Mouse (Mus musculus): Measurements from ENCODE around the gene BC004004. TPM values are rescaled to one million over a fixed set of nuclear protein-coding genes. Genes with fewer than 3 reads are reported as not detected.

The BC004004 gene
- 87.6 and 95.8 TPM in 2 replicates for polyA plus RNA-seq (2015; fragmentation: Nextera tagmentation; extraction: Ambion mirVana)

DNA sequence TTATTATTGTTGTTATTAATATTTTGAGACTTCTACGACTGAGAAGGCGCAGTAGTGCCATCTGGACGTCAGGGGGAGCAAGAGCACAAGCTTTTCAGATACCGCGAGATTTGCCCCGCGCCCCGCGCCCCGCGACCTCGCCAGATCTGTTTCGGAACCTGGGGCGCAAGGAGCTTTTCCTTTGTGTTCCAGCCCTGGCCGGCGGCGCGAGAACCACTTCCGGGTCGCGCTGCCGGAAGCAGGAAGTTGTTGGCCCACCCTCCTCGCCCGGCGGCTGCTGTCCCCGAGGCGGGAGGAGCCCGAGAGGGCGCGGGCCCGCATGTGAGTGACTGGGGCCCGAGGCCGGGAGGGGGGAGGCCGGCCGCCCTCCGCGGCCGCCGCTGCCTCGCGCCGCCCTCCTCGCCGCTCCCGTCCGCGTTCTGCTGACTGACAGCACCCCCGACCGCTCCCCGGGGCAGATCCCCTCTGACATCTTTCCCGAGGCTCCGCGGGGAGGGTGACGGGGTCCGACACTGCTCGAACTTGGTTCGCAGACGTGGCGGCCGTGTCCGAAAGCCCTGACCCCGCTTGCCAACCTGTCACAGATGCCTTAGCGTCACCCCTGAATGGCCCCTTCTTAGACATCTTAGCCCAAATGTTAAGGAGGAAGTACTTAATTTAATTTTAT lies at the start of gene BC004004:
TSS of gene BC004004 (plus strand) at position 107 of the 667 bp plus-strand sequence.

DNA sequence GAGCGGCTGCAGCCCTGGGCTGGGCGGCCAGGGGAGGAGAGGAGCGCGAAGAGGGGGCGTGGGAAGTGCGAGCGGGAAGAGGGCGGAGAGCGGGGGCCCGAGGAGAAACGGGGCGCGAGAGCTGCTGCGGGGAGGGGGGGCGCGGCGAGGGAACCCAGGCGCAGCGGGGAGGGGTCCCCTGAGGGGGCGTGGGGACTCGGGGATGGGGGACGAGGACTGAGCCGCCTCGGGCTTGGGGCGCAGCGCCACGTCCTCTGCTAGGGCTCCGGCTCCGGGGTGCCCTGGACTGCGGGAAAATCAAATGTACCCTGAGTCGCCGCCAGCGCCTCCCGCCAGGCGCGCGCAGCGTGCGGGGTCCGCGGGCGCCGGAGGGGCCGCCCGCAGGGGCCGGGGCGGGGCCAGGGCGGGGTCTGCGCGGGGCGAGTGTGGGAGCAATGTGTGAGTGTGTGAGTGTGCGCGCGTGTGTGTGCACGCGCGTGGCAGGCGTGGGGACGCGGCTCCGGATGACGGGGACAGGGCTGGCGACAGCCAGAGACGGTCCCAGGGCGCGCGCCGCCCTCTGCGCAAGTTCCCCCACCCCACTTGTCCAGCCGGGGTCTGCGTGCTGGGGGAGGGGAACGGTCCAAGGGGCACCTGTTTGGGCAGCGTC lies 30.7 kb upstream of the BC004004 start, which contains the start of gene Cpne5:
TSS of gene Cpne5 (minus strand) at position 396 of the 649 bp plus-strand sequence.

DNA sequence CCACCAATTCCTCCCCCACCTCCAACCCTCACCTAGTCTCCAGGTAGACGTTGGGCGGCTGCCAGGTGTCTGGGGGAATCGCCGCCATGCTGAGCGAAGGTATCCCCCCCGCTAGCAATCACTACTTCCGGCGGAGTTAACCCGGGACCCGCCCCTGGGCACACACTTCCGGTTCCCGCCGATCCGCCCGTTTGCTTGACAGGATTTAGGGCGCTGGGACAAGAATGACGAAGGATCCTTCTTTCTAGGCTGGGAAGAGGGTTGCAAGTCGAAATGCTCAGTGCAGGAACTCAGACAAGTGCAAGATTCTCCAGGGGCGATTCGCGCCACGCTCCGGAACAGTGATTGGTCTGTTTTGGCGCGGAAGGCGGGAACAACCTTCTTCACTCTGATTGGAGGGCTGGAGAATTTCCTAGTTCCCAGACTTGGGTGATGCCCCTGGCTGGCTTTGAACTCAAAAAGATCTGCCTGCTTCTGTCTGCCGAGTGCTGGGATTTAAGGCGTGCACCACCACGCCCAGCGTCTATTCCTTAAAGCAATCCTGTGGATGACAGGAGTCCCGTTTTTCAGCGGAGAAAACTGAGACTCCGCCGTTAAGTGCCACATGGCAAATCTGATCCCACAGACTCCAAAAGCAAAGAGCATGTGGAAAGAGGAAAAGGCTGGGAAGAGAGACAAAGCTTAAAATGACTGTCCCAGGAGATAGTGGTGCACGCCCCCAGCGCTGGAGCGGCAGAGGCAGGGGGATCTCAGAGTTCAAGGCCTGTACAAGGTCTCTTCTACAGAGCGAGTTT lies 4.6 kb upstream of the BC004004 start, which contains the start of gene Ppil1:
TSS of gene Ppil1 (minus strand) at position 347 of the 794 bp plus-strand sequence.

DNA sequence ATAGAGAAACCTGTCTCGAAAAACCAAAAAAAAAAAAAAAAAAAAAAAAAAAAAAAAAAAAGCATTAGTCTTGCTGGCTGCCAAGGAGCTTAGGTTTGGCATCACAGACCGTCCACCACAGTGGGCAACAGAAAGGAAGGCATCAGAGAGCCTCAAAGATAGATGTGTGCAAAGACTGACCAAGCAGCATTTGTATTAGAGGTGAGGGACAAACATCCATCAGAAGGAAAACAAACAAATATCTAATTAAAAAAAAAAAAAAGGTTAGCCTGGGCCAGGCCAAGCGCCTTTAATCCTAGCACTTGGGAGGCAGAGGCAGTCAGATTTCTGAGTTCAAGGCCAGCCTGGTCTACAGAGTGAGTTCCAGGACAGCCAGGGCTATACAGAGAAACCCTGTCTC lies 48.8 kb downstream of the BC004004 start, which contains the start of gene Pi16:
TSS of gene Pi16 (plus strand) at position 301 of the 400 bp plus-strand sequence.

DNA sequence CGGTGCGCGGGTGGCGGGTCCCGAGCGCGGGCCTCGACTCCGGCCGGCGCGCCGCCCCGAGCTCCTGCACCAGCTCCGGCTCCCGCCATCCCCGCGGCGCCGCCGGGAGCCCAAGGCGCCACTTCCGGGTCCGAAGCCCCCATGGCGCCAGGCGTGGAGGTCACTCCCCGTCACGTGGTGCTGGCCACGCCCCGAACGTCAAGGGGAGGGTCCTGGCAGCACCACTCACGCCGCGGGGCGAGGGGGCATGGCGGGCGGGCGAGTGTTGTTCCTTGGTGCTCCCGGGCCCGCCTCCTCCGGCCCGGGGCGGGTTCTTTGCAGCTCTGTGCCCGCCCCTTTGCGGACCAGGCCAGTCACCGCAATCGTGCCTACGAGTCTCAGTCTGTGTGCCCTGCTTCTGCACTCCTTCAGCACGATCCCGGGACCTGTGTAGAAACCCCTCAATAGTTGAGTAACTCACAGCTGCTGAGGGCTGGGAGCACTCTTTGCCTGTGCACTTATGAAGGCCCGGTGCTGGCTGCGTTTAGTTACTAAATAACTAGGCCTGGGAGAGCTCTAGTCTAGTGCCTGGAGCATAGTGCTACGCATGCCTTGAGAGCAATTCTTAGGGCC lies 79.2 kb downstream of the BC004004 start, which contains the start of gene Mtch1:
TSS of gene Mtch1 (minus strand) at position 290 of the 612 bp plus-strand sequence.

DNA sequence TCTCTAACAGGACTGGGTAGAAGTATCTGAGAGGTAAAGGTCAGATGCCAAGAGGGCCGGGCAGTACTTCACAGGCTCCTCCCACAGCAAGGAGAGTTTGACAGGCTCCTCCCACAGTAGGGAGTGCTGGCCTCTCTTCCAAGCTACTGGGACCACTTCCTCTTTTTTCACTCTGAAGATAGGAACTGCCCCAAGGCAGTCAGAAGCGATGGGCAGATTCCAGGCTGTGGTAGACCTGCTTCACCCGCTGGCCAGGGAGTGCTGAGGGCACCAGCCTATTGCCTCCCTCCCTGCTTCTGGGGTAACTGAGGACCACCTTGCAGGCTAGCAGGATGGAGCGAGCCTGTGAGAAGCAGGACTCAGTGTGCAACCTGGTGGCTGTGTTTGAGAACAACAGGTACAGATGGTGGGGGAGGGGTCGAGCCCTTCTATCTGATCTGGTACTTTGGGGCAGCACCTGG lies 92.2 kb downstream of the BC004004 start, which contains the start of gene Fgd2:
TSS of gene Fgd2 (plus strand) at position 154 of the 461 bp plus-strand sequence.

Other genes with a start within 250 kb of the BC004004 start
- gene Srsf3, start 236.2 kb upstream of the BC004004 start, polyA plus RNA-seq (2015; fragmentation: Nextera tagmentation; extraction: Ambion mirVana), result 207 and 308 TPM in 2 replicates
- gene Cdkn1a, start 177.8 kb upstream of the BC004004 start, polyA plus RNA-seq (2015; fragmentation: Nextera tagmentation; extraction: Ambion mirVana), result 92.9 and 108 TPM in 2 replicates
- 0.41 and 0.88 TPM in 2 replicates for gene Rab44, start 154.6 kb upstream of the BC004004 start, polyA plus RNA-seq (2015; fragmentation: Nextera tagmentation; extraction: Ambion mirVana)
- 2.0 and 2.1 TPM in 2 replicates for gene Cpne5, start 30.6 kb upstream of the BC004004 start, polyA plus RNA-seq (2015; fragmentation: Nextera tagmentation; extraction: Ambion mirVana)
- gene Ppil1, start 4.6 kb upstream of the BC004004 start, polyA plus RNA-seq (2015; fragmentation: Nextera tagmentation; extraction: Ambion mirVana), result 49.4 and 53.5 TPM in 2 replicates
- 51.2 and 57.3 TPM in 2 replicates for gene Pi16, start 48.9 kb downstream of the BC004004 start, polyA plus RNA-seq (2015; fragmentation: Nextera tagmentation; extraction: Ambion mirVana)
- gene Mtch1, start 79.1 kb downstream of the BC004004 start, polyA plus RNA-seq (2015; fragmentation: Nextera tagmentation; extraction: Ambion mirVana), result 202 and 204 TPM in 2 replicates
- gene Fgd2, start 92.1 kb downstream of the BC004004 start, polyA plus RNA-seq (2015; fragmentation: Nextera tagmentation; extraction: Ambion mirVana), result 4.7 and 5.3 TPM in 2 replicates
- 42.9 and 49.5 TPM in 2 replicates for gene Pim1, start 222.0 kb downstream of the BC004004 start, polyA plus RNA-seq (2015; fragmentation: Nextera tagmentation; extraction: Ambion mirVana)

Data from urinary bladder, postnatal 0 days (tissue).